Mouse (Mus musculus) kidney, adult 2 months (tissue): ENCODE measurements around the gene Mmp14. TPM values are rescaled to one million over a fixed set of nuclear protein-coding genes. Genes with fewer than 3 reads are reported as not detected.

Experiments
- DNase-seq: peaks from one replicate; pipeline ENCODE4 v3.0.0; 2021
- H3K27ac ChIP-seq: fragments of 200-500 bp; 2 replicates; pipeline ENCODE4 v1.5.1; 2012; ENCODE audit warnings: low read depth, low read length, control low read depth, inconsistent platforms; ENCODE audit not compliant: insufficient read depth
- H3K27me3 ChIP-seq: fragments of 200-500 bp; replicated peaks from 2 replicates; pipeline ENCODE4 v1.6.1; 2012; ENCODE audit warnings: mild to moderate bottlenecking, moderate library complexity, low read length, inconsistent platforms; ENCODE audit not compliant: control insufficient read depth, insufficient read depth
- H3K36me3 ChIP-seq: fragments of 200-500 bp; 2 replicates; pipeline ENCODE4 v1.6.1; 2012; ENCODE audit warnings: mild to moderate bottlenecking, moderate library complexity, low read length, inconsistent platforms; ENCODE audit not compliant: control insufficient read depth, insufficient read depth
- H3K4me1 ChIP-seq: fragments of 200-500 bp; 2 replicates; pipeline ENCODE4 v1.6.1; 2011; ENCODE audit warnings: low read length; ENCODE audit not compliant: control insufficient read depth, insufficient read depth
- H3K4me3 ChIP-seq: fragments of 200-500 bp; 2 replicates; pipeline ENCODE4 v1.5.1; 2011; ENCODE audit warnings: mild to moderate bottlenecking, low read depth, low read length, control low read depth; ENCODE audit not compliant: insufficient read depth
- CTCF ChIP-seq: fragments of 200-500 bp; conservative IDR thresholded peaks from 2 replicates; pipeline ENCODE4 v1.5.1; 2011; ENCODE audit warnings: low read depth, mild to moderate bottlenecking, control low read depth, low read length, moderate library complexity, mixed read lengths; ENCODE audit not compliant: insufficient read depth, insufficient read length
- POLR2A ChIP-seq: fragments of 200-500 bp; IDR thresholded peaks from one replicate; pipeline ENCODE4 v1.6.1; 2011; ENCODE audit warnings: low read depth, low read length, control low read depth
- WGBS: fragments of 180-500 bp; shearing (Covaris S2); methylation state at CpG from one replicate; pipeline ENCODE4 v1.1.7; 2018; 5-methylcytosine and 5-hydroxymethylcytosine counted together
- polyA plus RNA-seq: library from polyadenylated mRNA; depleted of rRNA; stranded (reverse); fragments of >200 nt; gene quantifications from 2 replicates; pipeline ENCODE4 v1.2.3, GENCODE M21; 2012

Mmp14 gene
- polyA plus RNA-seq, 1 experiment: 37.2 TPM

DNA sequence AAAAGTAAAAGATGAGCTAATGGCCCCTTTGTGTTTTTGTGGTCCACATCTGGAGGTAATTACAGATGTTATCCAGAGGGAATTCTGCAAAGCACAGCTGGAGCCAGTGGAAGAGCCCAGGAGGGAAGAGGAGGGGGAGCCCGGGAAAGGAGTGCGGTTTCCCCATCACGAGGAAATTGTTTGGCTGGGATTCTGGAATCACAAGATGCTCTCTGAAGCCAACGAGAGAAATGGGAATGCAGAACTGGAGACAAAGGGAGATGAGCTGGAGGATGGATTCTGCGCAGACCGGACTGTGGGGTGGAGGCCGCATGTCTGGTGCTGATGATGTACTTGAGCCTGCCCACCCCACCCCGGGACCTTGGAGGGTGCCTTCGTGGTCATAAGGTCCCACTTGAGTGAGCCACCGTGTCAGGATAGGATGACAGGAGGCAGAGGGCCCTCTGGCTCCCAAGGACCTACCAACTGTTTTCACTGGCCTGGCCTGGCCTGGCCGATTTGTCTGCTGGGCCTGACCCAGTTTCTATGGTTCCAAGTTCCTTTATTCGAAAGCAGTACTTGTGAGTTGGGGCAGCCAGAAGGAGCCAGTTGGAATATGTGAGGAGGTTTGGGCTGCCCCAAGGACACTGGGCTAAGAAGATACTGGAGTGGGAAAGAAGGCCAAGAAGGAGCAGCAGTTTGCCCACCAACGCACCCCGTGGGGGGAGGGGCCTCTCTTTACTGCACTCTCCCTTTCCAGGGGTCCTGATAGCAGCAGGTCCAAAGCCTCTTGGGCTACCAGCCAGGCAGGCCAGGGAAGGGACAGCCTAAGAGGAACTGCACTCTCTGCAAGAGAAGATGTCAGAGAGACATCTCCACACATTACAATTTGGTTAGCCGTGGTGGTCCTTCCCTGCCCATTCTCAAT, 12.6 kb downstream of the Mmp14 start:
- TF ChIP-seq CTCF (no peak), POLR2A (no peak)
- peak; percentile 59 for DNase-seq
- WGBS: 66% methylated on average over 15 of the region's 15 CpGs

DNA sequence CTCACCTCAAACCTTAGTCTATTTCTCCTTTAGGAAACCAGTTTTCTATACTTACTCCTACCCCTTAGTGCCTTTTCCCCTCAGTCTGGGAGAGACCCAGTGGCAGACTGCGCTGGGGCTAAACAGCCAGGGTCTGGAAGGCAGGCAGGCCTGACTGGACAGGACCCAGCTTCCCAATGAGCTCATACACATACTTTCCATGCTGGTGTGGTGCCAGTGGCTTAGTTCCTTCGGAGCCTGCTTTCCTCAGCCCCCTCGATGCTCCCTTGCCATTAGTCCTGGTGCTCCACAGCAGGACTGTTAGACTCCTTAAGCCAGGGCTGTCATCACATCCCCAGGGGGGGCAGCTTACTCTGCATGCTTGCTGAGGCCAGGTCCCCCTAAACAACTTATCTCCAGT, 14.1 kb downstream of the Mmp14 start:
- TF ChIP-seq POLR2A (no peak), CTCF (no peak)
- no peak overlapping the region for H3K27ac ChIP-seq
- no peaks in the 10 kb centered on the region for H3K4me1 ChIP-seq
- H3K27me3 ChIP-seq: no peaks in the 10 kb centered on the region
- no peak overlapping the region for H3K4me3 ChIP-seq
- DNase-seq: no peak
- 75% methylated on average over 3 of the region's 3 CpGs for WGBS
- no peaks in the 10 kb centered on the region for H3K36me3 ChIP-seq

More for the DNA sequence above, 12.6 kb downstream of the Mmp14 start:
- H3K4me1 ChIP-seq: no peaks in the 10 kb centered on the region
- H3K36me3 ChIP-seq: no peaks in the 10 kb centered on the region
- no peaks in the 10 kb centered on the region for H3K27me3 ChIP-seq
- H3K4me3 ChIP-seq: no peak overlapping the region
- H3K27ac ChIP-seq: no peak overlapping the region

DNA sequence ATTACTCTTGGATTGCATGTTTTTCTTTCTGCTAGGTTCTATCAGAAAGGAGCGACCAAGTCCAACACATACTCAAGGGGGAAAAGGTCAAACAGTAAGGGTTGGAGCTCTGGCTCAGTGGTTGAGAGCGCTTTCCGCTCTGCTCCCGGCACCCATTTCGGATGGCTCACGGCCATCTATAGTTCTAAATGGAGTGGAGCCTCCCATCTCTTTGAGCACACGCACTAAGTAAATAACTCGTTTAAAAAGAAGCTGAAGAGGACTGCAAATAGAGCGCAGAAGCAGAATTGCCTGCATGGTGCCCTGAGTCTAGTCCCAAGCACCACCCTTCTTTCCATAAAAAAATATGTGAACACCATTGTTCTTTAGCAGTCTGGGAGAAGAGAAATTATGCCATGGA, 22.2 kb downstream of the Mmp14 start:
- TF ChIP-seq CTCF (no peak), POLR2A (no peak)
- H3K36me3 ChIP-seq: no peaks in the 10 kb centered on the region
- H3K27me3 ChIP-seq: no peaks in the 10 kb centered on the region
- no peak overlapping the region for H3K27ac ChIP-seq
- DNase-seq: no peak
- 92% methylated on average over 9 of the region's 9 CpGs for WGBS
- H3K4me3 ChIP-seq: no peak overlapping the region
- H3K4me1 ChIP-seq: no peaks in the 10 kb centered on the region

GRCm38 (mm10) chr14:54454669-54455528, 23.5 kb downstream of the Mmp14 start:
- Histone ChIP-seq H3K27ac (no peak overlapping the region), H3K27me3 (no peaks in the 10 kb centered on the region), H3K4me3 (no peak overlapping the region), H3K4me1 (no peaks in the 10 kb centered on the region), H3K36me3 (no peaks in the 10 kb centered on the region)
- WGBS: 70% methylated on average over 11 of the region's 11 CpGs
- DNase-seq: no peak
- TF ChIP-seq POLR2A: no peak
- no peak for TF ChIP-seq CTCF

- WGBS: 68% methylated on average over 14 of the region's 14 CpGs
- no peaks in the 10 kb centered on the region for H3K4me1 ChIP-seq
- TF ChIP-seq CTCF (no peak), POLR2A (no peak)
- no peaks in the 10 kb centered on the region for H3K27me3 ChIP-seq
- H3K27ac ChIP-seq: no peak overlapping the region
- no peaks in the 10 kb centered on the region for H3K36me3 ChIP-seq
- H3K4me3 ChIP-seq: no peak overlapping the region
- peak; percentile 33 for DNase-seq
These were observed 26.6 kb downstream of the Mmp14 start for GRCm38 (mm10) chr14:54457907-54458569.

GRCm38 (mm10) chr14:54462146-54462545, 30.7 kb downstream of the Mmp14 start:
- DNase-seq: no peak
- Histone ChIP-seq H3K4me1 (peaks cover 4% of the 10 kb centered on the region), H3K27ac (no peak overlapping the region), H3K27me3 (no peaks in the 10 kb centered on the region), H3K36me3 (no peaks in the 10 kb centered on the region), H3K4me3 (no peak overlapping the region)
- WGBS: 75% methylated on average over 4 of the region's 4 CpGs
- TF ChIP-seq CTCF: no peak
- TF ChIP-seq POLR2A: no peak
